Mouse (Mus musculus) adrenal gland (tissue): ENCODE data around the gene Mctp1.

Experiments
- intact Hi-C: fragments of 180-260 bp; cut with DNase I; formaldehyde crosslinking; loops from one replicate; pipeline ENCODE4 v1.15.1; 2025

The Mctp1 gene

GRCm38 (mm10) chr13:76823083-76823482 is 438.7 kb downstream of the Mctp1 start:
- intact Hi-C loops: no loop called here

DNA sequence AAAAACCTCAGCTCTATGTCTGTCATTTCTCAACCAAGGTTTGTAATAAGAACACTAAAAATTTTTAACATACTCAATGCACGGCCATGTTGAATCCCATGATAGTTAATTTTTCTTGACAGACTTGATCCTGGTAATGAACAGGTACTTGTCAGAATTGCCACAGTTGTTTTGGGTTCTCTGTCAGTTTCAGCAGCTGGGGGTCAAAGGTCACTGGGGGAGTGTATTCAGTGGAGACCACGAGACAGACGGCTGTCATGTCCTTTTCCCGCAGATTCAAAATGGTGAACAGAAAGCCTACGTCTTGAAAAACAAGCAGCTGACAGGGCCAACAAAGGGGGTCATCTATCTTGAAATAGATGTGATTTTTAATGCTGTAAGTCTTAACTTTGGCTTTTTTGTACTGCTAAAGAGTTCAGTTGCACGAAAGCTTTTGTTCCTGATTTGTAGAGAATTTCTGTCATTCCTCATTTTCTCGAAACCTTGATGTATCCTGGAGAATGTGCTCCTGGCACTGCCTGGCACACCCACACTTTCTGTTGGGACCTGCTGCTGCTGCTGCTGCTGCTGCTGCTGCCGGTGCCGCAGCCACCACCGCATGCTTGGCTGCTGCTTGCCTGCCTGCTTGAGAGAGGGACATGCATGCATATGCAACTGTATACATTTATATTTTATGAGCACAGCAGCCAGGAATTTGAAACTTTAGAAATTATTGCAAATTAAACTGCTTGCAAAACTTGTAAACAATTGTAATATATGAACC is 440.8 kb downstream of the Mctp1 start:
- intact Hi-C loops: no loop called here

GRCm38 (mm10) chr13:76827738-76828137 is 443.4 kb downstream of the Mctp1 start:
- intact Hi-C loops: no loop called here

DNA sequence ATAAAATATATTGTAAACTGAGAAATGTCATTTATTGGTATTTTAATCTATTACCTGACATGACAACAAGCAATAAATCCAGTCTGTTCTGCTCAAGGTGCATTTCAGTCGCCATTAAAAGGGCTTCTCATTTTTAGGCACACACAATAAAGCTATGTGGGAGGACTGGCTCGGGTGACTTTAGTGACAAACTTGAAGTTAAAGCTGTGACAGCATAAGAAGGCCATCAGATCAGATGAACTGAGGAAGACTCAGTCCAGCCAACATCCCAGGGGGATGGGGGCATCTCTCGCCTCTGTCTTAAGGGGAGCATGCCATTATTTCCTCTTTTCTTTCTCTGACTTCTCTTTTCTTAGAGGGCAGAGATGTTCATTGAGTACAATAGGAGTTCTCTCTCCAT is 453.7 kb downstream of the Mctp1 start:
- intact Hi-C loops: no loop called here

- intact Hi-C loops: no loop called here
Measured at GRCm38 (mm10) chr13:76840712-76841111, 456.4 kb downstream of the Mctp1 start.

DNA sequence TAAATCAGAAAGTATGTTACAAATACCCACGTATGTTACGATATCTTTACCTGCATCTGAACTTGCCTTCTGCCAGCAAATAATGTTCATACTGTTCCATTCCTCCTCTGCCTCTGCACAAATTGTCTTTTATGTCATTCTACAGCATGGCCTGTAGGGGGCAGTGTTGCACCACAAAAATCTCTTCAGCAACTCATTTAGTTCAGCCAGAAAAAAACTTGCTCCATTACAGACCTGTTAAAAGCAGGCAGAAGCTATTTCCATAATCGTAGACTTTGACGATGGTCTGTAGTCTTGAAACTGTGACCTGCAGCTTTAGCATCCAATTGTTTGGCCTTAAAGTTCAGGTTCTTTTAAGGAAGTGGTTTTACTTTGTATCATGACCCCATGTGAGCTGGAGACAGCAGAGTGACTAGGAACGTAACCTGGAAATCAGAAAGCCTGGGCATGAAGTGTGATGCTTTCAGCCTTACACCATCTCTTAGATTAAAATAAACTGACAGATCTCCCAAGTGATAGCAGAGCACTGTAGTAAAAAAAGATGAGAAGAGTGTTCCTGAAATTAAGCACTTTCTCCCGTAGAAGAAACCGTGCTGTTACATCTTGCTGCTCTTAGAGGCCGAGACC is 460.4 kb downstream of the Mctp1 start:
- intact Hi-C loops: no loop called here

DNA sequence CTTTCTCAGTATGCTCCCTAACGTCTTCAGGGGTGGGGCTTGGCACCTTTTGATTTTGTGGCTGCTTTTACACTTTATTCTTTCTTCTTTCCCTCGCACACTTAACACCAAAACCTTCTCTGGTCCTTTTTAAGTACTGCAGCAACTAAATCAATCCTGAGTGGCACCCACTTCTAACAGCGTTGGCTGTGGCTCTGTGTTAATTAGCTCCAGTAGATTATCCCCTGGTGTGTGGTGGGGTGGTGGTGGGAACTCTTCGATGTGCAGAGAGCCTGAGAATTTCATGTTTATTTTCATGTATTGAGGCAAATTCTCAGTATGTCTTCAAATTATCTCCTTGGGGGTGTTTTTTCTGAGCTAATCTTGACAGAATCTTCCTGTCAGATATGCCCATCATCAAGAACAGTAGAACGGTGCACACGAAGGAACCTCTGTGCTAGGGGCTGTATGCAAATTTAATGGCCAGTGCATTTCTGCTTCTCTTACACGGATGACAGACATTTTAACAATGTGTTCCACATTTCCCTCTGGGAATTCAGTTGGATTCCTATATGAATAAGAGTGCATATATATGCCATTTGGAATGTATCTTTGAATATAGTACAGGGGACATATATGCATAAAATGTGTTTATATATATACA is 466.2 kb downstream of the Mctp1 start:
- intact Hi-C loops: no loop called here

GRCm38 (mm10) chr13:76854306-76854705 is 470.0 kb downstream of the Mctp1 start:
- intact Hi-C loops: no loop called here

GRCm38 (mm10) chr13:76855021-76855420 is 470.7 kb downstream of the Mctp1 start:
- intact Hi-C loops: no loop called here

DNA sequence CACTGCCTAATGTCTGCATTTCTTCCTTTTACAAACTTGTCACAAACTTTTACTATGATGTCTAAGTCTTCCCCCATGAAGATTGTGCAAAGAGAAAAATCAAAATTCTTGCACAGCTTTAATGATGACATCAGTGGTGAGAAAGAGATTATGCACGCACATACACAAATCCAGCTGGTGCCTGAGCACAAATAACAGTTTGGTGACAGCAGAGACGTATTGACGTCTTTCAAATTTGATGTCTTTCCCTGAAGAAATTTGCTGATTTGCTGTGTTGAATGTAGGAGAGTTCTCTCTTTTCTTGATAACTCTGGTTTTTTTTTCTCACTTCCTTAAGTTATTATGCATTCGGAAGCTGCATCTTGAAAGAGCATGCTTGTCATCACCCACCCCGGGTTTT is 472.7 kb downstream of the Mctp1 start:
- intact Hi-C loops: no loop called here

- intact Hi-C loops: no loop called here
Measured at GRCm38 (mm10) chr13:76858078-76858482, 473.7 kb downstream of the Mctp1 start.

DNA sequence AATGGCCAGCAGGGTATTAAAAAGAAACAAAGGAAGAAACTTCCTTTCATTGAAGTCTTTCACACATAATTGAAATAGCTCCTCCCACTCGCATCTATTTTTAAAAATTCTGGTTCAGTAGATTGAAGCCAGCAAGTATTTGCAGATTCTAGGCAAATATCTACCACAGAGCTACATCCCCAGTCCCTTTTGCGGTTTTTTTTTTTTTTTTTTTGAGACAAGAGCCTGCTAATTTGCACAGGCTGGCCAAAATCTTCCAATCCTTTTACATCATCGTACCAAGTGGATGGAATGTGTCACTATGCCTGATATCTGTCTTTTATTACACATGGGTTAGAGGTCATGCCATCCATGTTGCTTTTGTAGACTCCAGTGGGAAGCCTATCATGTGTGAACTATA is 486.0 kb downstream of the Mctp1 start:
- intact Hi-C loops: no loop called here

- intact Hi-C loops: no loop called here
Measured at GRCm38 (mm10) chr13:76877887-76878763, 493.8 kb downstream of the Mctp1 start.

DNA sequence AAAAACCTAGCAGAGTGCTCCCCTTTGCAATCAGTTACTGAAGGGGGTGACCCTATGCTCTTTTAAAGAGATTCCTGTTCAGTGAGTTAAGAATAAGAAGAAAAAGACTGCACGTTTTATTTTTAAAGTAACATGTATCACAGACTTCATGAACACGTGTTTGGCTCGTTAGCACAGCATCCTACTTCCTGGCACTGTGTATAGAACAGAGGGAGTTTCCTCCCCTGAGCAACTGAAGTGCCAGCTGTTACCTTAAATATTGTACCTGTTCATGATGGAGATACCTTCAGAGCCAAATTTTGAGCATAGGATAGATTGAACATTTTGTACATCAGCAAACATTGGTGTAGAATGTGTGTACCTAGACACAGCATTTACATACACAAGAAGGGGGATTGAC is 494.7 kb downstream of the Mctp1 start:
- intact Hi-C loops: no loop called here

DNA sequence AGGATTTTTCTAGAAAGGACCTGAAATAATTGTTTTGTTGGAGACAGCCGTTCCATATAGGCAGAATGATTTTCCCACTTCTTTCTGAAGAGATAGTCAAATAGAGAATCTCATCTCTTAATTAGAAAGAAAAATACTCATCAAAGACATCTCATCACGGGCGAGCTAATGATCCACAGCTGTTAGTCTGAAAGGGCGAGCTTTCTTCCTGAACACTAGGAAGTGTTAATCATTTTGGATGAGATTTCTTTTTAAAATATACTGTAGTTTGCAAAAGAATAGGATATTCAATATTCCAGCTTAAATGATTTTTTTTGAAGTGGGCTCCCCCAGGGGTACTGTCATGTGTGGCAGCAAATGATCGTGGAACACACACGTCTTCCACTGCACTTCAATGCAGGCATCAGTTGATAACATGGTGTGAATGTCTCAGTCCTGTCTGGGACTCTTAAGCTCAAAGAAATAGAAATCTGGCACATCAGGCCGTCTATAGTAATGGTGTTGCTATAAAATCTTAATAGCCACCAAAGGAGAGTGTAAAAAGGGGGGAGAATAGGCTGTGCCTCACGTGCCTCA is 500.3 kb downstream of the Mctp1 start:
- intact Hi-C loops: no loop called here

- intact Hi-C loops: no loop called here
Measured at GRCm38 (mm10) chr13:76892987-76893386, 508.7 kb downstream of the Mctp1 start.

GRCm38 (mm10) chr13:76895770-76896456 is 511.6 kb downstream of the Mctp1 start:
- intact Hi-C loops: no loop called here

DNA sequence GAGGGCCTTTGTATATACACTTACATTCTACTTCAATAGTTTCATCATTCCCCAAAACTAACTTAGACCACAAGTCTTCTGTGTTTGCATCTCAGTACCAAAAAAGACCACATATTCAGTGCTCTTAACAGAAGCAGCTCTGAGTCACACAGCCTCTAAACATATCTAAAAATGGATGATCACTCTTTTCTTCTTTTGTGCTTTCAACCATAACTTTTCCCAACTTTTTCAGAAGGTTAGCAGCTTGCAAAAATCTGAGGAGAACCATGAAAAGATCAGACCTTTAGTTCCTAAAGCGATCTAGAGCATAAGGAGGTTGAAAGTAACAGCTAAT is 512.1 kb downstream of the Mctp1 start:
- intact Hi-C loops: no loop called here

DNA sequence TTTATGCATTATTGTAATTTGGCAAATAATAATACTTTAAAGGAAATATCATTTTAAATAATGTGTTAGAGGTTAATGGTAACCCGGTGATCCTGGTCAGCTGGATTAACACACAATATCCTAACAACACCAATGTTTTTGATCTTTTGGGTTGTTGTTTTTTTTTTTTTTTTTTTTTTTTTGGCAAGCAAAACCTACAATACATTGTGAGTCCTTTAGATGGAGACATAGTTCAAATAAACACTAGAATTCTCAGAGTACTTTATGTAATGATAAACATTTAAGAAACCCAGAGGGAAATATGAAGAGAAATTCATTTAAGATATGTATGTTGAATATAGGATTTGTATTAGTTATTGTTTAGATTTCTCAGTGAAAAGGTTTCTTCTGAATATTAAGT is 534.0 kb downstream of the Mctp1 start:
- intact Hi-C loops: no loop called here

GRCm38 (mm10) chr13:76926851-76927250 is 542.5 kb downstream of the Mctp1 start:
- intact Hi-C loops: no loop called here
